Mouse (Mus musculus) adrenal gland (tissue): Measurements from ENCODE around the gene Hoxc5.

Experiments
- intact Hi-C: fragments of 180-260 bp; cut with DNase I; formaldehyde crosslinking; loops from one replicate; pipeline ENCODE4 v1.15.1; 2025

Gene Hoxc5

DNA sequence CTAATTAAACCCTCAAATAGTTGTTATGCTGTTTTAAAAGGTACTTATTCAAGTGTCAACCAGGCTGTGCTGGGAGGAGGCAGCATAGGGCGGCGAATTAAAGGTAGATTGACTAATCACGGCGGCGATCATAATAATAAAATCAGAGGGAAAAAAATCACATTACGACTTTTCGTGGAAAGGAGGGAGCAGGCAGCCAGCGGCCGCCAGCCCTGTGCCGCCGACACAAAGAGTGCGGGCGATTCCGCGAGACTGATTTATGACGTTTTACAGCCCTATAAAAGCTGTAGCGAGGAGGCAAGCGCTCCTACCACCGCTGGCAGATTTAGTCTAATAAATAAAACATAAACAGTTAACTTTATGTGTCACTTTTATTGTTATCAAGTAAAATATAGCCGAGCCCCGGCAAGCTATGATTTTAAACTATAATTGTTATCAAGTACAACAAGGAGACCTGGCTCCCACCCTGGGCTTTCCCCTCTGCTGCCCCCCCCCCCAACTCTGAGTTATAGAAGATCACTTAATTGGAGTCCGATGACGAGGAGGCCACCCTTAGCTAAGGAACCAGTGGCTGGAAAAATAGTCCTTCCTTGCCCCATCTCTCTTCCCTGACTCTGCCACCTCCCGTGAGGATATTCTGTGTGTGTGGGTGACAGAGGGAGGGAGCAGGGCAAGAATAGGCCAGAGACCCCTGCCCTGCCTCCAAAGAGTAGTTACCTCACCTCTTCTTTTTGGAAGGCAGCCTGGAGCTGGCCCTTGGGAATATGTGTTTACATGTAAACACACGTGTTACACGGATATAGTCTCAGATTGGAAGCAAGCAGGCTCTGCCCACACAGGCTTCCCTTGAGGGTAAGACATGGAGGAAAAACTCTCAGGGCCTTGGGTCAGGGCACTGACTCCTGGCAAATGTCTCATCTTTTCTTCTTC lies 65.7 kb downstream of the Hoxc5 start:
- intact Hi-C loops, result no loop called here

DNA sequence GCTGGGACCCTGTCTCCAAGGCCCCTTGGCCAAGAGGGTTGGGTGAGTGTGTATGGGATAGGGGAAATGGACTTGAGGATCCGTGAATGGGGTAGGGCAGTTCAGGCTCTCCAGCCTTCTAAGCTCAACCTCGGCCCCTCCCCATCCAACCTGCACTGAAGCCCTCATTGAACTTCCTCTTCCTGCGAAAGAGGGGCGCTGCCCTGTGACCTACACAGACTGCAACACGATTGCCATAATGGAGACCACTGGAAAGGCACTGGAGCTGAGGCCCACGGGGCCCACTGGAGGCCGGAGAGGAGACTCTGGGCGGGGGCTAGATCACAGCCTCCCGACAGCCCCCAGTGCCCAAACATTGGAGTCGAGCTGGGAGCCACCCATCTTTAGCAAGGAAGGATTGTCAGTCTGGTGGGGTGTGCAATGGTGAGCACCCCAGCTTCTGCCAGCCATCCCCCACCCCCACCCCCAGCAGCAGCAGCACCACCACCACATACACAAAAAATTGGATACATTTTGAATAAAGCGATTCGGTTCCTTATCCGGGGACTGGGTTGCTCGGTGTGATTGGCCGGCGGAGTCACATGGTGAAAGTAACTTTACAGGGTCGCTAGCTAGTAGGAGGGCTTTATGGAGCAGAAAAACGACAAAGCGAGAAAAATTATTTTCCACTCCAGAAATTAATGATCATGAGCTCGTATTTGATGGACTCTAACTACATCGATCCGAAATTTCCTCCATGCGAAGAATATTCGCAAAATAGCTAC lies 67.0 kb downstream of the Hoxc5 start:
- intact Hi-C loops, result no loop called here

DNA sequence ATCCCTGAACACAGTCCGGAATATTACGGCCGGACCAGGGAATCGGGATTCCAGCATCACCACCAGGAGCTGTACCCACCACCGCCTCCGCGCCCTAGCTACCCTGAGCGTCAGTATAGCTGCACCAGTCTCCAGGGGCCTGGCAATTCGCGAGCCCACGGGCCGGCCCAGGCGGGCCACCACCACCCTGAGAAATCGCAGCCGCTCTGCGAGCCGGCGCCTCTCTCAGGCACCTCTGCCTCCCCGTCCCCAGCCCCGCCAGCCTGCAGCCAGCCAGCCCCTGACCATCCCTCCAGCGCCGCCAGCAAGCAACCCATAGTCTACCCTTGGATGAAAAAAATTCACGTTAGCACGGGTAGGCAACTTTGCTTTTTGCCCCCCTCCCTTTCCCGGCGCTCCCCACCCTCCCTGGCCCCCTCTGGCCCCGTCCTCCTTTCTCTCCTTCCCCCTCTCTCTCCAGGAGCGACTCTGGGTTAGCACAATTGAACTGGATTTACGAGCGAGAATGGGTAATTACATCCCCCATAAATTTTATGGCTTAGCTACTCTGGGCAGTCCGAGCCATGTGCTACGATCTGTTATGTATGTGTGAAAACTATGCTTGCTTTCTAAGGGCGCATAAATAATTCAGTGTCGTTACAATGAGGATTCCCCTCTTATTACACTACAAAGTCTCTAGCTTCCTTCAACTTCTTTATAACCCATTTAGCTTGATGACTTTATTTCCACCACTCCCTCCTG lies 67.7 kb downstream of the Hoxc5 start:
- intact Hi-C loops, result no loop called here

DNA sequence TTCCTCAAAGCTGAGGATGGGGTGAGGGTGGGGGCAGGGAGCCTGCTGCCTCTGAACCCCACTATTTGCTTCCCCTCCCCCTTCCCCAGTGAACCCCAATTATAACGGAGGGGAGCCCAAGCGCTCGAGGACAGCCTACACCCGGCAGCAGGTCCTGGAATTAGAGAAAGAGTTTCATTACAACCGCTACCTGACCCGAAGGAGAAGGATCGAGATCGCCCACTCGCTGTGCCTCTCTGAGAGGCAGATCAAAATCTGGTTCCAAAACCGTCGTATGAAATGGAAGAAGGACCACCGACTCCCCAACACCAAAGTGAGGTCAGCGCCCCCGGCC lies 68.3 kb downstream of the Hoxc5 start:
- intact Hi-C loops, result no loop called here

DNA sequence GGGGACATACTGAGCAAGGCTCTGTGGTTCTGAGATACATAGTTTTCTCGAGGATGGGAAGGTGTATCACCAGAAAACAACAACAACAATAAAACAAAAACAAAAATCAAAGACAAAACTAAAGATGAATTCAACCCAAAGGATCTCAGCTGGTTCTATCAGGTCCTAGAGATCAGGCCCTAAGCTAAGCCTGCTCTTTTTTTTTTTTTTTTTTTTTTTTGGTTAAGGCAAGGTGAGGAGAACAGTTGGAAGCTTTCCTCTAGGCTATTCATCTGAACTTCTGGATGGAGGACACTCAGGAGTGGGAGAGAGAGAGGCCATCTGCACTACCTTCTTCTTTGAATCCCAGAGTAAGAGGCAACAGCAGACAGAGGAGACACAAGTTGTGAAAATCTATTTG lies 70.3 kb downstream of the Hoxc5 start:
- intact Hi-C loops, result no loop called here

DNA sequence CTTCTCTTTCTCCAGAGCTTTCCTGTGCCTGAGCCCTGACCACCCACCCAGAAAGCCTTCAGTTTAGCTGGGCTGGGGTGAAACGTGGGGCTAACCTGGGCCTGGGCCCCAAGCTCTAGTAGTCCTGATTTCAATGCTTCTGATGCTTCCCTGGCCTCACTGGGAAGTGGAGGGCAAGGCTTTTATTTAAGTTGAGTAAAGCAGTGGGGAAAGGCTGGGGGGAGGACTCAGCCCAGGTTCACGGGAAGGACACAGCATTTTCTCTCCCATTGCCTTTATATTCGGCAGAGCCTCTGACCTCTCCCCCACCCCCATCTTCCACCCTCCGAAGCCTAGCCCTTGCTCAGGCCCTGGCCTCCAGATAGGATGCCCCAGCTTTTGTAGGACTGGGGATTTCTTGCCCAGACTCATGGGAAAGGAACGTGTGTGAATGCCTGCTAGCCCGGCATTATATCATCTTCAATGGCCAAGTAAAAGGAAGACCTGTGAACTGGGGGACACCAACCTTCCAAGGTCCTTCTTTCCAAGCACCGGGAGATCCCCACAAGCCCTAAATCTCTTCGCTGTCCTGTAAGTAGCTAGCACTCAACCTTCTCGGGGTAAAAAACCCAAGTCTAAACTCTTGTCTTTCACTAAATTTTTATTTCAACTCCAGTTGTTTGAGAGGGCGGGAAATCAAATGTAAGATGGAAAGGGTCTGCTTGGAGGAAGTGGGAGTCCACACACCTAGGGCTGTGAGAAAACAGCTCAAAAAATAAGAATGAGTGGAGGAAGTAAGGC lies 71.6 kb downstream of the Hoxc5 start:
- intact Hi-C loops, result no loop called here

DNA sequence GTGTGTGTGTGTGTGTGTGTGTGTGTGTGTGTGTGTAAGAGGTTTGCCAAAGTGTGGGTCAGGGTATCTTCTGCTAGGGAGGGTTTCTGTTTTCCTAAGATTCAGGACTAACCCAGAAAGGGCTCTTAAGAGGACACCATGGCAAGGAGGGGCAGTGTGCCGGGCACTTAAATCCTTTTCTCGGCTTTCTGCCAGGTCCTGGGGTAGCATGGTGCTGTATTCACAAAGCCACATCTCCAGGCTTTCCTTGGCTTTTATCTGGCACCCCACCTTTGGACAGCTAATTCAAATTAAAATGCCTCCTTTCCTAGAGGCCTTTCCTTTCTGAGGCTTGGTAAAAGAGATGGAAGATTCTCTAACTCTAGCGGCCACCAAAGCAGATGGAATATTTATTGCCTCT lies 72.4 kb downstream of the Hoxc5 start:
- intact Hi-C loops, result no loop called here

DNA sequence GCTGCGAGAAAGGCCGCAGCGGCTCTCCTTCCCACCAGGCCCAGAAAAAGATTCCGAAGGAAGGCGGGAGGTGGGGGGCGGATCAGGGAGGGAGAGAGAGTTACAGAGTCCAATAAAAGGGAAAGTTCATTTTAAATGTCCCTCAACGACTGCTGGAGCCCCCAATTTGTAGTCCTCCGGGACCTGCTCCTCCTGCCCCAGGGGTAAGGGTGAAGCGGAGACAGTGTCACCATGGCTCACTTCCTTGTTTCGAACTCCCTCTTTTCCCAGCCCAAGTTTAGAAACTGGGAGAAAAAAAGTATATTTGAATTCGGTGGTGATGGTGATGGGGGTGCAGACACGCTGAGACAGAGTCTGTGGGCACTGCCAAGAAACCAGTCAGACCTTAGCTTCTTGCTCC lies 73.4 kb downstream of the Hoxc5 start:
- intact Hi-C loops, result no loop called here

DNA sequence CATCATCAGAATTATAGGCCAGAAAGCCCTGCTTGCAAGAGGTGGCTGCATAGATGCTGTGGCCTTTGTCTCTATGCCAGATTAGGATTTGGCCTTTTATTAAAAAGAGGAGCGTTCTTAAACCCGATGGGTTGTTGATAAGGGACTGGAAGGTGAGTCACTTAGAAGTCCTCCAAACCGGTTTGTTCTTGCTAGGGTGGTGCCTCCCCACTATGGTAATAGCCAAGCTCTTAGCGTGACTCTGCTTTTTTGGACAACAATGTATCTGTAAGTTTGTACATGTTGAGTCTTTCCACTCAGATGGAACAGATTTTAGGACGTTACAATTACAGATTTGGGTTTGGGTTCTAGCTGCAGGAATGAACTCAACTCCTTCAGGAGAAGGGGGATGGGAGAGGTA lies 74.4 kb downstream of the Hoxc5 start:
- intact Hi-C loops, result no loop called here

DNA sequence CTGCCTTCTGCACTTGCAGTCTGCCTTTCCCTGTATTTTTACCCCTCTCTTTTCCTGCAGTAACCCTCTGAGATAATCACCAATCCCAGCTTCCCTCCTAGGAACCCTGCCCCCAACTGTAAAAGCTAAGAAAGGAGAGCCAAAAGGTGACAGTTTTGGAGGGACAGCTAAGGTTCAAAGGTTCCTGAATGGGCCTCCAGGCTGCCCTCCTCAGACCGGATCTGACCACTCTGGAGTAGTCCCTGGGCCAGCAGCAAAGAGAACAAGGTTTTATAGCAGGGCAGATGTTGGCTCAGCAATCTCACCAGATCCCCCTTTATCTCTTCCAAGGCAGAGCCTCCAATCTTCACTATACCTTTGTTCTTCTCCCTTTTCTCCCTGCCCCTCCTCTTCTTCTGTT lies 75.0 kb downstream of the Hoxc5 start:
- intact Hi-C loops, result no loop called here

DNA sequence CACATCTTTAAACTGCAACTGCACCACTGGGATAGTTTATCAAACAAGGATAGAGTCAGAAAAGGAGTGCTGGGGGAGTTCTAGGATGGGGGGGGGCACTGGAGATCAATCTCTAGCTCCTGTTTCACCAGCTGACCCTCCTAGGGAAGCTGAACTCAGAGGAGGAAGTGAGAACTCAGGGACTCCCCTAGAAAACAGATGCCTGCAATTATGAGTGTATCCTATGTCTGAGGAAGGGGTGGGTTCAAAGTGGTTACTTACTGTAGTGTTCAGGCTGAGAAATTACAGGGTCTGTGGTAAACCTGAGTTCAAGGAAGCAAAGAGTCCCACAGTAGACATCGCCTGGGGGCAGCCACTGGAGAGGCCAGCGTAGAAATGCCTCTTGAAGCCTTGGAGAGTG lies 84.4 kb downstream of the Hoxc5 start:
- intact Hi-C loops, result no loop called here

DNA sequence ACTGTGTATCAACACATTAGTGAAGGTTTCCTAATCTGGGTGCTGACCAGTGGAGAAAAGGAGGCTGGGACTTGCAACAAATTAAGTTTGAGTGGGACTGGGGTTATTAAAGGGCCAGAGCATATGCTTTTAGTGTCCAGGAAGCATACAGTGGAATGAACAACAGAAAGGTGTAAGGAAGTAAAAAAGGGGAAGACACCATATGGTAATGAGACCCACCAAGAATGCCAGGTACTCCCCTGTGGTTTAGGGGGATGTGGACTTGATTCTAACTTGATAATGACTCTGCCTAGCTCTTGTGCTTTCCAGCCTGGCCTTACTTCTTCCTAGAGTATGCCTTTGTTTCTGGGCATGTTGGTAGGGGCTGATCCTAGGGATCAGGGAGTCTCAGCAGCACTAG lies 86.0 kb downstream of the Hoxc5 start:
- intact Hi-C loops, result no loop called here

DNA sequence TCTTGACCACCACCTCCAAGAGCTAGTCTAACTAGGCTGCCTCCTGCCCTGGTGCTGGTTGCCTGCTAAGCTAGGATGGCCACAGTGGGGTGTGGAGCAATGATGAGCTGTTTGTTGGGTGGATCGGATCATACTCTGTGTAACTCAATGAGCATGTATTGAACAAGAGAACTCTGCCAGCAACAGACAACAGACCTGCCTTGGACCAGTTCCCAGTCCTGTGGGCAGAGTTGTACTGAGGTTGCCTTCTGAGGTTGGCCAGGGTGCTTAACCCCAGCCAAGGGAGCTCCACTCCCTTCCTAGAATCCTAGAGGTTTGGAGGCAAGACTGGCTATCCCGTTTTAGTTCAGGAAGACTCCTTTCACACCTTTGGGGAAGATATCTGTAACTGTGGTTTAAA lies 89.2 kb downstream of the Hoxc5 start:
- intact Hi-C loops, result no loop called here

DNA sequence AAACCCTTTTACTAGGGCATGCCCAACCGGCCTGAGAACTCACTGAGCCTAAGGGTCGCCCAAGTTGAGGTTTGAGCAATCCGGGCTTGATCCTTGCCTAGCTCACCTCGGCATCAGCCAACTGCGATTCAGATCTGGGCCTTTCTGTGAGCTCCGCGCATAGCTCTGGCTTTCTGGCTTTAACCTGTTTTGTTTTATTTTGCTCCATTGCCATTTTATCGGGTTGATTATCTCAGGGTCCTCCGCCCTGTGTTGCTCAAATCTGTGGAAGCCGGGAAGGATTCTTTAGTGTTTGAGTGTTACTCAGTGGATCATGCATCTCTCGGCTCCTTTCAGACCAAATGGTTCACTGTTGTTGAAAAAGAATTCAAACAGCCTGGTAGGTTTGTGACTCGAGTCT lies 91.5 kb downstream of the Hoxc5 start:
- intact Hi-C loops, result no loop called here

DNA sequence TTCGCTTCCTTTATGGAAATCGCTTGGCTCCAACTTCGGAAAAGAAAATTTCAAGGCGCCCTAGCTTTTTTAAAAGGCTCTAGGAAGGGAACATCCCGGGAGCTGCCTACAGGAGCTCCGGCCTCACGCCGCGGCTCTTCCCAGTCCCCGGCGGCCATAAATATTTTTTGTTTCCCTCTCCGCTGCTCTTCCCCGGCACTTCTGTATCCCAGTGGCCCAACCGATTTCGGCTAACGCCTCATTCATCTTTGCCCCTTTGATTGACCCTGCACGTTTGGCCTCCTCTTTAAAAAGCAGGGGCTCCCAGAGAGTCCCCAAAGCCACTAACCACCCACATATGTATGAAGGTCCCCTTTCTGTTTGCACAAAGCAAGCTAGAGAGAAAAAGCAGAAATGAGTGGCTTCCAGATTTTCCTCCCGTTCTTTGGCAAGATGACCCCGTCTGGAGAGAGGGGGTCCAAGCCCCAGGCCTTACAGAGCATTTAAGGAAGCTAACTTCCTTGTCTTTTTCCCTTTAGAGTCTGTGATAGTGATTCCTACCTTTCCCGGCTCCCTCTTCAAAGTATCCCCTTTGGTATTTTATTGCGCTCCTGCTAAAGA lies 92.2 kb downstream of the Hoxc5 start:
- intact Hi-C loops, result no loop called here

DNA sequence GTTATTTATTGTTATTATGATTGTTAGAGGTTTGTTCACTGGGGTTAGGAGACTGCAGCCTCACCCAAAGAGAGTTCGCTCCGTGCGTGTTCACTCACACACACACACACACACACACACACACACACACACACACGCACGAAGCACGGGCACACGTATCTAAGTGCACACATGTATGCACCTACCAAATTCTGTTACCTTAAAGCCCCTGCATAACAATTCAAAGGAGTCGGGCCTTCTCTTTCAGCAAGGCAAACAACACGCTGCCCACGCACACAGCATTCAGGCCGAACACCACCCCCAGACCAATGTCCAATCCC lies 92.7 kb downstream of the Hoxc5 start:
- intact Hi-C loops, result no loop called here

DNA sequence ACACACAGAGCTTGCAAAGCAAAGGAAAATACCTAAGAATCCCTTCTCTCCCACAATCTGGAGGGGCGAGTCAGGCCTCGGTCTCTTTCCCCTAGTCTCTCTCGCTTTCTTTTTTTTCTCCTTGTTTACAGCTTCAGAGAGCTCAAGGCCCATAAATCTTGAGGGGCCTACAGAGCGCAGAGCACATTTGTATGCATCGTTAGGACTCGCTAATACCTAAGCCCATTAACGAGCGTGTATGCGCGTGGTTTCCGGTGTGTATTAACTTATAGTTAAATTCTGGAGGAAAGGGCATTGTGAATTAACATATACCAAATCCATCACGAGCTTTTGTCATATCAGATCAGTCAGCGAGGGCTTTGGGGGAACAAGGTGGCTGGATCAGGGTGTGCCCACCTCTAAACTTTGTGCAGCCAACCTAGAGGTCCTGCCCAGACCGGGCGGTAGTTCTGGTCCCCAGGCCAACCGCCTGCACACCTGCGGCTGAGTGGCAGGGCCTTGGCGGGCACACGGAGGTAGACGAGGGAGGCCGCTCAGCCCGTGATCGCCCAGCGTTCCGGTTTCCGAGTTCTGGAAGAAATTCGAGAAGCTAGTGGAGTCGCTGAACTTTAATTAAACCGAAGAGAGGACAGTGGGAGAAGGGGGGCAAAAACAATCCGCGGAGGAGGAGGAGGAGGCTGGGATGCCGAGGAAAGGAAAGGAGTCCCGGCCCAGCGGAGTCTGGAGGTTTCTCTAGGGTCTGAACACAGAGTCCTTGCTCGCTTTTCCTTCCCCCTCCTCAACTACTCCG lies 93.3 kb downstream of the Hoxc5 start:
- intact Hi-C loops, result no loop called here

DNA sequence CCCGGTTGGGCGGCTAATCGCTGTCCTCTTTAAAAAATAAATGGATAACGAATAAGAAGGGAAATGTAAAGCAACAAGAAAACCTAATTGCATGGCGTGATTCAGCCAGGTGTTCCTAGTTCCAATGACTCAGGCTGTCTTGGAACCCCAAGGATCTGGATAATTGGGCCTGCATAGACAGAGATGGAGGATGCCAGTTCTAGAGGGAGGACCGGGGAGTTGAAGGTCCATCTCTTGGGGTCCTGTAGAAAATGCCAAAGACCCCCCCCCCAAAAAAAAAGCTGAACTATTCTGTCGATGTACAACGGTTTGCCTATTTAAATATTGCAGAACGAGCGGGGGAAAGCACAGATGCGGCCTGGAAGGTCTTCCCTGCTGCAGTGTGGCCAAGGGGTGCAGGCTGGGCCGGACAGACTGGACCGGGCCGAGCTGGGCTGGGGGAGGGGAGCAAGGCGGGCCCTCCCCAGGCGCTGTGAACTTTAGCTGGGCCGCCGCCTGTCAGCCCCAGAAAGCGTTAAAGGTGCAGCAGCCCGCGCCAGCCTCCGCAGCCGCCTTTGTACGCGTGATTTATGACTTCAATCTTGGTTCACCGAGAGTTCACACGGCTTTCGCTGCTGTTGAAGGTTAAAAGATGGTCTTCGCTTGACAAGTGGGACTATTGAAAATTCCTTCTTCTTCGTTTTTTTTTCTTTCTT lies 94.0 kb downstream of the Hoxc5 start:
- intact Hi-C loops, result no loop called here

DNA sequence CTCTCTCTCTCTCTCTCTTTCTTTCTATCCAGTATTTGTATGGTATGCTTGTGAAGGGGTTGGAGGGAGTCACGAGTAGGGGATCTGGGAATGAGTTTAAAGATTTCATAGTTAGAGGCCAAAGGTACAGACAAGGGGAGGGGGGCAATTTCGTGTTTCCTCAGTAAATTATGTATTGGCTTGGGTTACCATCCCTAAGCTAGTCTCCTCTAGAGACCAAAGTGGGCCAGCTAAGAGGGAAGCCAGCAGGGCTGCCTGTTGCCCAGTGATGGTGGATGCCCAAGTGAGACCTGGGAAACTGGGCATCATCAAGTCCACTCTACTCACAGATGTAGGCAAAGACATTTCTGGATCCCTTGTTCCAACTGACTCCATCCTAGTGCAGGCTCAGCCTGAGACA lies 94.7 kb downstream of the Hoxc5 start:
- intact Hi-C loops, result no loop called here

DNA sequence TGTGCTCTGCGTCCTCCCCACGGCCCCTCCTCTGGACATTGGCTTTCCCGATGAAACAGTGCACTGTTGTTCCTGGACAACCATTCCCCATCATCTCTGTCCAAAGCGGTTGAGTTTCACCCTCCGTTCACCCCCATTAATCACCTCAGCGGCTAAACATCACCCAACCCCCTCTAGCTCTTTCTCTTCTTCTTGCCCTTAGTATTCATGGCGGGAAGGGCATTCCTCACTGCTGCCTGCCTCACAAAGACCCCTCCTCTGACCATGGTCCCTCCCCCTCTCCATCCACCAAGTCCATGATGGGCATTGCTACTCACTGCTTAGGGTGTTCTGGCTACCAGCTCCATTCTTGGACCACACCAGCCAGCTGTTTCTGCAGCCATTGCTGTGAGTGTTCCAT lies 98.4 kb downstream of the Hoxc5 start:
- intact Hi-C loops, result loop anchor here (5.0 kb wide), 1 partner anchor 37 kb away; no protein-coding TSS in a partner anchor
